Comparison of ENCODE assay signal across 17 mouse cellular contexts in the genomic region with DNA sequence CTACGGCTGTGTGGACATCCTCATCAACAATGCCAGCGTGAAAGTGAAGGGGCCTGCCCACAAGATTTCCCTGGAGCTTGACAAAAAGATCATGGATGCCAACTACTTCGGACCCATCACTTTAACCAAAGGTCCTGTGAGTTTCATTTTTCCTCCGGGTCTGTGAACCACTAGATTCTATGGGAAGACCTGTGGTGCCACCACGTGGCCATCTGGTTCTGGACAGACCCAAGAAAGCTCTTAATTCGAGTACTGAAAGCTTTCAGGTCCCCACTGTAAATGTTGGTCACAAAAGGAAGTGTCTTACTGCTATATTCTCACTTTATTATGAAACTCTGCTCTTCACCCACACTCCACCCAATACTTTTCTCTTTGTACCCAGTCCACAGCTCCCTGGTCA. TPM values are rescaled to one million over a fixed set of nuclear protein-coding genes. Genes with fewer than 3 reads are reported as not detected.
DNase-seq lines count a peak whose midpoint lies in the region; ATAC-seq and TF ChIP-seq lines count a peak whose summit lies in the region.
"Had no signal": no experiment of that assay in that cellular context is flagged by ENCODE, and none has a peak within 500 bp of the region (broad histone marks: within the 10 kb centered on the region; RNA-seq: fewer than 3 reads in every experiment).

No protein-coding gene starts in this region.

- no peak overlapping the region for H3K4me2 ChIP-seq in heart, embryonic 11.5 days
- H3K4me2 ChIP-seq: forebrain, embryonic 13.5 days; hindbrain, embryonic 14.5 days; liver, embryonic 13.5 days; midbrain, embryonic 12.5 days had no signal

- TF ChIP-seq CTCF in heart, adult 2 months (IDR thresholded peaks at IDR 0.05), result peak; percentile 57

- H3K4me1 ChIP-seq in heart, adult 2 months (ENCODE audit: control insufficient read depth, insufficient read depth, low read length), result no peaks in the 10 kb centered on the region; the same call in 1 of the 2 replicates
- no peaks in the 10 kb centered on the region for H3K4me1 ChIP-seq in heart, embryonic 11.5 days (ENCODE audit: control insufficient read depth, insufficient read depth, low read length)
- H3K4me1 ChIP-seq: forebrain, embryonic 13.5 days; liver, embryonic 13.5 days; midbrain, embryonic 12.5 days had no signal

- no peak for TF ChIP-seq POLR2A in heart, adult 2 months (IDR thresholded peaks at IDR 0.05; ENCODE audit: insufficient read depth, low read depth, low read length)

- DNase-seq in heart, adult 2 months, result no peak
- peak; percentile 26 to 45 for DNase-seq in left cerebral cortex, postnatal 25 days (ENCODE audit: low spot score in 2 of 2)
- no peak for DNase-seq in left cerebral cortex, postnatal 36 days (ENCODE audit: low spot score in 2 of 2)
- DNase-seq in Muller cell, postnatal 12 days (ENCODE audit: inconsistent ontology term), result peak; percentile 8
- DNase-seq in brain, adult 2 months (ENCODE audit: low read depth, low spot score), result peak; percentile 37
- DNase-seq: liver, embryonic 13.5 days; thymus, adult 18-20 months had no signal

- H3K9me3 ChIP-seq in heart, embryonic 11.5 days (replicated peaks; ENCODE audit: control insufficient read depth, low read length), result no peaks in the 10 kb centered on the region
- H3K9me3 ChIP-seq: forebrain, embryonic 13.5 days; liver, embryonic 13.5 days; midbrain, embryonic 12.5 days had no signal

- 55% methylated on average over 6 of the region's 6 CpGs for WGBS in heart, adult 2 months
- 67% methylated on average over 6 of the region's 6 CpGs for WGBS in heart, embryonic 11.5 days (ENCODE audit: insufficient replicate concordance)

- no peak for ATAC-seq in heart, embryonic 11.5 days (replicated peaks; ENCODE audit: insufficient number of reproducible peaks, low FRiP score, low TSS enrichment)
- no peak for ATAC-seq in monocyte, adult 5-6 weeks (replicated peaks; ENCODE audit: insufficient number of reproducible peaks, low FRiP score, low TSS enrichment, poor library complexity, severe bottlenecking)
- ATAC-seq: forebrain, embryonic 13.5 days had no signal

- no peak overlapping the region for H3K9ac ChIP-seq in heart, adult 2 months (ENCODE audit: low read depth, low read length)
- H3K9ac ChIP-seq in heart, embryonic 11.5 days (ENCODE audit: low read depth, low read length), result no peak overlapping the region
- H3K9ac ChIP-seq: forebrain, embryonic 13.5 days; hindbrain, embryonic 14.5 days; liver, embryonic 13.5 days; midbrain, embryonic 12.5 days had no signal

- no peak overlapping the region for H3K4me3 ChIP-seq in heart, adult 2 months
- H3K4me3 ChIP-seq in heart, embryonic 11.5 days (ENCODE audit: low read depth, low read length), result no peak overlapping the region
- H3K4me3 ChIP-seq: forebrain, embryonic 13.5 days; liver, embryonic 13.5 days; midbrain, embryonic 12.5 days had no signal

- no peak for TF ChIP-seq EP300 in heart, adult 2 months (IDR thresholded peaks at IDR 0.05; ENCODE audit: insufficient read depth, low read depth, low read length)

- no peaks in the 10 kb centered on the region; the same call in 1 of the 2 replicates for H3K36me3 ChIP-seq in heart, adult 2 months (ENCODE audit: control insufficient read depth, insufficient read depth, low read length)
- H3K36me3 ChIP-seq in heart, embryonic 11.5 days (ENCODE audit: control insufficient read depth, insufficient read depth, low read length), result no peaks in the 10 kb centered on the region
- H3K36me3 ChIP-seq: liver, embryonic 13.5 days; midbrain, embryonic 12.5 days had no signal

- H3K27me3 ChIP-seq in heart, adult 2 months (ENCODE audit: control insufficient read depth, insufficient read depth, low read length), result no peaks in the 10 kb centered on the region
- H3K27me3 ChIP-seq in heart, embryonic 11.5 days (ENCODE audit: control insufficient read depth, insufficient read depth, low read length), result no peaks in the 10 kb centered on the region
- H3K27me3 ChIP-seq: forebrain, embryonic 13.5 days; liver, embryonic 13.5 days; midbrain, embryonic 12.5 days had no signal

- H3K79me2 ChIP-seq in heart, adult 2 months (replicated peaks; ENCODE audit: control insufficient read depth, insufficient read depth, low read length), result no peaks in the 10 kb centered on the region

- intact Hi-C loops in heart, adult 2 months (cut with DNase I), result no loop called here
- intact Hi-C loops in left cerebral cortex, postnatal 25 days (cut with DNase I), result loop anchor here (10.0 kb wide), 1 partner anchor 337 kb away; no protein-coding TSS in a partner anchor
- intact Hi-C loops in left cerebral cortex, postnatal 36 days (cut with DNase I), result no loop called here

- H3K27ac ChIP-seq in heart, adult 2 months, result no peak overlapping the region
- no peak overlapping the region for H3K27ac ChIP-seq in heart, embryonic 11.5 days (ENCODE audit: low read depth, low read length)
- H3K27ac ChIP-seq: forebrain, embryonic 13.5 days; hindbrain, embryonic 14.5 days; liver, embryonic 13.5 days; midbrain, embryonic 12.5 days had no signal

RNA-seq across cellular contexts. Expression of a gene that starts 13.5 kb away (rescaled TPM):
- 100 to 1,000 TPM; 178 to 217 TPM for total RNA-seq in heart, adult 2 months (2021)
- 214 and 333 TPM in 2 replicates for polyA plus RNA-seq in heart, adult 2 months (2012; rRNA removed)
- 0.39 and 0.86 TPM in 2 replicates for polyA plus RNA-seq in heart, embryonic 11.5 days (2014; fragmentation: Nextera tagmentation; extraction: Ambion mirVana)
- total RNA-seq in left cerebral cortex, postnatal 25 days (2021), result under 1 TPM in 1 of 2 experiments, not detected in 1; 0.85 TPM
- total RNA-seq in left cerebral cortex, postnatal 36 days (2021), result under 1 TPM in 1 of 2 experiments, not detected in 1; 0.36 TPM
- total RNA-seq in monocyte, adult 5-6 weeks (2017), result not detected in 3 replicates
- polyA plus RNA-seq: brain, embryonic 14.5 days; embryonic facial prominence, embryonic 11.5 days; forebrain, embryonic 13.5 days; hindbrain, embryonic 14.5 days; liver, embryonic 13.5 days; midbrain, embryonic 12.5 days; neural tube, embryonic 14.5 days had no signal

RNA-seq across cellular contexts. Expression of a gene that starts 37.1 kb away (rescaled TPM):
- total RNA-seq in heart, adult 2 months (2021), result not detected
- polyA plus RNA-seq in heart, adult 2 months (2012; rRNA removed), result not detected in 2 replicates
- polyA plus RNA-seq in heart, embryonic 11.5 days (2014; fragmentation: Nextera tagmentation; extraction: Ambion mirVana), result not detected in 2 replicates
- not detected for total RNA-seq in left cerebral cortex, postnatal 25 days (2021)
- not detected for total RNA-seq in left cerebral cortex, postnatal 36 days (2021)
- not detected in 3 replicates for total RNA-seq in monocyte, adult 5-6 weeks (2017)
- total RNA-seq: heart, adult 8-10 months; layer of hippocampus, postnatal 14 days had no signal
- polyA plus RNA-seq: brain, embryonic 14.5 days; embryonic facial prominence, embryonic 11.5 days; forebrain, embryonic 13.5 days; hindbrain, embryonic 14.5 days; liver, embryonic 13.5 days; midbrain, embryonic 12.5 days; neural tube, embryonic 14.5 days had no signal

RNA-seq across cellular contexts. Expression of a gene that starts 40.6 kb away (rescaled TPM):
- total RNA-seq in heart, adult 2 months (2021), result not detected
- polyA plus RNA-seq in heart, adult 2 months (2012; rRNA removed), result not detected in 2 replicates
- 0.03 TPM in 1 of 2 replicates, not detected in the other for polyA plus RNA-seq in heart, embryonic 11.5 days (2014; fragmentation: Nextera tagmentation; extraction: Ambion mirVana)
- total RNA-seq in left cerebral cortex, postnatal 25 days (2021), result 1 to 10 TPM in 1 of 2 experiments, under 1 TPM in 1; 0.73 to 1.3 TPM
- 1 to 10 TPM in 1 of 2 experiments, under 1 TPM in 1; 0.97 to 1.5 TPM for total RNA-seq in left cerebral cortex, postnatal 36 days (2021)
- 0.21 TPM in 1 of 3 replicates, not detected in the others for total RNA-seq in monocyte, adult 5-6 weeks (2017)
- total RNA-seq: heart, adult 8-10 months had no signal
- polyA plus RNA-seq: embryonic facial prominence, embryonic 11.5 days; forebrain, embryonic 13.5 days; hindbrain, embryonic 14.5 days; midbrain, embryonic 12.5 days; neural tube, embryonic 14.5 days had no signal

Comparison
In these comparisons a context has a peak if more than half of its experiments do, and no peak if none do; other contexts are left out.
1. DNase-seq: peak in left cerebral cortex, postnatal 25 days (2 of 2), Muller cell, postnatal 12 days (single experiment) and brain, adult 2 months (single experiment); none in heart, adult 2 months (0 of 2) and left cerebral cortex, postnatal 36 days (0 of 2).
2. RNA of a gene that starts 13.5 kb away (total RNA-seq): 178 to 217 TPM in heart, adult 2 months; 0.85 TPM in left cerebral cortex, postnatal 25 days, 0.36 TPM in left cerebral cortex, postnatal 36 days and not detected in monocyte, adult 5-6 weeks; every median in the first group is over 10 times any median in the second.